Comparison of ENCODE assay signal across 9 mouse cellular contexts in the genomic region with DNA sequence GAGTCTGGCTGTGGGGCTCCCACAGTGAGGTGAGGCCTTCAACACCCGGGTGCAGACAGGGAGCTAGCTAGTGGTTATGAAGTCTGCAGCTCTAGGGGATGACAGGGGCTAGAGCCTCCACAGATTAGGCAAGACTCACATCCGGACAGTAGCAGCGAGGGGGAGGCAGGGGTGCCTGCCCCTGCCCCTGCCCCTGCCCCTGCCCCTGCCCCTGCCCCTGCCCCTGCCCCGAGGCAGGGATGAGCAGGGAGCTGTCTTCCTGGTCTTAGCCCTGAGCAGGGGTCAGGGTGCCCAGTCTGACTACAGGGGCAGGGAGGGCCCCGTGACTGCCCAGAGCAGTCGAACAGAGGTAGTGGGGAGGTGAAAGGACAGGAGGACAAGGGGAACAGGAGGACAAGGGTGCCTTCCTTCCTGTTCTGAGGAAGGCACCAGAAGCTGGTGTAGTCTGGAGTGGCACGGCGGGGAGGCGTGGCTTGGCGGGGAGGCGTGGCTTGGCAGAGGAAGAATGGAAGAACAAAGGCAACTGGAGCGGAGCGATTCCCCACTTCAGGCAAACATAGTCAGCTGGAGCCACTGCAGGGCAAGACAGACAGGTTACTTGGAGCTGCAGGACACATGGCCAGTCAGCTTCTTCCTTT. TPM values are rescaled to one million over a fixed set of nuclear protein-coding genes. Genes with fewer than 3 reads are reported as not detected.
DNase-seq lines count a peak whose midpoint lies in the region; ATAC-seq and TF ChIP-seq lines count a peak whose summit lies in the region.
"Had no signal": no experiment of that assay in that cellular context is flagged by ENCODE, and none has a peak within 500 bp of the region (broad histone marks: within the 10 kb centered on the region; RNA-seq: fewer than 3 reads in every experiment).

No protein-coding gene starts in this region.

- TF ChIP-seq CTCF in bone marrow macrophage, adult 2 months (IDR thresholded peaks at IDR 0.05; ENCODE audit: low read depth, low read length) = no peak
- TF ChIP-seq CTCF in intestine, postnatal 0 days (IDR thresholded peaks at IDR 0.05; ENCODE audit: low read depth) = no peak

- H3K36me3 ChIP-seq in intestine, postnatal 0 days (ENCODE audit: control insufficient read depth, insufficient read depth) = peaks cover 23% of the 10 kb centered on the region; the same call in 1 of the 2 replicates
- no peaks in the 10 kb centered on the region for H3K36me3 ChIP-seq in limb, embryonic 10.5 days

- H3K27ac ChIP-seq in bone marrow macrophage, adult 2 months (ENCODE audit: insufficient read depth, low read depth, low read length) = peak overlapping the region; percentile 73
- 0 out of 2 replicates have a peak overlapping the region, but pooled peaks have one; percentile 46 for H3K27ac ChIP-seq in intestine, postnatal 0 days (ENCODE audit: low read depth, low read length)
- peak overlapping the region; percentile 88 for H3K27ac ChIP-seq in limb, embryonic 10.5 days

- H3K4me3 ChIP-seq in bone marrow macrophage, adult 2 months (ENCODE audit: insufficient read depth, low read length) = peak overlapping the region; percentile 27; the same call in 1 of the 2 replicates
- H3K4me3 ChIP-seq in intestine, postnatal 0 days (ENCODE audit: low read depth, low read length) = no peak overlapping the region
- H3K4me3 ChIP-seq in limb, embryonic 10.5 days = peak overlapping the region; percentile 33

- no peaks in the 10 kb centered on the region for H3K27me3 ChIP-seq in intestine, postnatal 0 days (replicated peaks; ENCODE audit: control insufficient read depth, insufficient read depth, low read length)
- H3K27me3 ChIP-seq in limb, embryonic 10.5 days (ENCODE audit: low read depth, poor library complexity, severe bottlenecking) = no peaks in the 10 kb centered on the region

- H3K9me3 ChIP-seq in intestine, postnatal 0 days (ENCODE audit: control insufficient read depth) = no peaks in the 10 kb centered on the region
- no peaks in the 10 kb centered on the region for H3K9me3 ChIP-seq in limb, embryonic 10.5 days (replicated peaks)

- TF ChIP-seq POLR2A in bone marrow macrophage, adult 2 months (IDR thresholded peaks at IDR 0.05; ENCODE audit: borderline replicate concordance, low read depth, low read length) = no peak

- H3K4me1 ChIP-seq in bone marrow macrophage, adult 2 months (ENCODE audit: control insufficient read depth, insufficient read depth, low read length) = peaks cover 28% of the 10 kb centered on the region
- no peaks in the 10 kb centered on the region for H3K4me1 ChIP-seq in intestine, postnatal 0 days (replicated peaks; ENCODE audit: control insufficient read depth, insufficient read depth, low read length)
- H3K4me1 ChIP-seq in limb, embryonic 10.5 days = peaks cover 27% of the 10 kb centered on the region

- DNase-seq in Muller cell, postnatal 12 days (ENCODE audit: inconsistent ontology term) = peak; percentile 77
- DNase-seq in limb, embryonic 10.5 days (ENCODE audit: low spot score) = peak; percentile 83
- peak; percentile 61 for DNase-seq in mesoderm, embryonic 11.5 days (ENCODE audit: low read depth, low spot score)
- peak; percentile 25 for DNase-seq in right cerebral cortex, postnatal 25 days
- DNase-seq in yolk sac, embryonic 10.5 days (ENCODE audit: low spot score) = peak; percentile 53

- peak; percentile 88 for ATAC-seq in granulocyte monocyte progenitor cell, adult 5-6 weeks (replicated peaks; ENCODE audit: poor library complexity, severe bottlenecking)
- peak; percentile 64 for ATAC-seq in intestine, postnatal 0 days

- peak overlapping the region; percentile 27 for H3K4me2 ChIP-seq in intestine, postnatal 0 days (replicated peaks; ENCODE audit: low read depth)

- H3K9ac ChIP-seq in intestine, postnatal 0 days (ENCODE audit: low read depth, low read length) = no peak overlapping the region

- WGBS in intestine, postnatal 0 days = 9% methylated on average over 13 of the region's 13 CpGs
- 11% methylated on average over 13 of the region's 13 CpGs for WGBS in limb, embryonic 10.5 days

RNA-seq across cellular contexts. Expression of a gene that starts 3.0 kb away (rescaled TPM):
- not detected in 2 replicates for polyA plus RNA-seq in bone marrow macrophage, adult 2 months (2012; ENCODE audit: insufficient read depth, insufficient read length, missing spikeins)
- not detected in 2 replicates for total RNA-seq in granulocyte monocyte progenitor cell, adult 5-6 weeks (2014; fragmentation: Nextera tagmentation)
- not detected in 2 replicates for total RNA-seq in granulocyte monocyte progenitor cell, adult 5-6 weeks (2017)
- polyA plus RNA-seq in intestine, postnatal 0 days (2015; fragmentation: Nextera tagmentation; extraction: Ambion mirVana) = not detected in 2 replicates
- polyA plus RNA-seq in limb, embryonic 10.5 days (2016; fragmentation: Nextera tagmentation; extraction: Ambion mirVana) = not detected in 2 replicates
- polyA plus RNA-seq: frontal cortex, adult 2 months had no signal

RNA-seq across cellular contexts. Expression of a gene that starts 24.9 kb away (rescaled TPM):
- polyA plus RNA-seq in bone marrow macrophage, adult 2 months (2012; ENCODE audit: insufficient read depth, insufficient read length, missing spikeins) = 24.7 and 24.8 TPM in 2 replicates
- 122 and 129 TPM in 2 replicates for total RNA-seq in granulocyte monocyte progenitor cell, adult 5-6 weeks (2014; fragmentation: Nextera tagmentation)
- total RNA-seq in granulocyte monocyte progenitor cell, adult 5-6 weeks (2017) = 56.9 and 64.9 TPM in 2 replicates
- 23.5 and 23.9 TPM in 2 replicates for polyA plus RNA-seq in intestine, postnatal 0 days (2015; fragmentation: Nextera tagmentation; extraction: Ambion mirVana)
- polyA plus RNA-seq in limb, embryonic 10.5 days (2016; fragmentation: Nextera tagmentation; extraction: Ambion mirVana) = 125 and 130 TPM in 2 replicates

RNA-seq across cellular contexts. Expression of a gene that starts 26.8 kb away (rescaled TPM):
- polyA plus RNA-seq in bone marrow macrophage, adult 2 months (2012; ENCODE audit: insufficient read depth, insufficient read length, missing spikeins) = 32.7 and 38.3 TPM in 2 replicates
- 35.2 and 38.6 TPM in 2 replicates for total RNA-seq in granulocyte monocyte progenitor cell, adult 5-6 weeks (2014; fragmentation: Nextera tagmentation)
- 32.2 and 37.7 TPM in 2 replicates for total RNA-seq in granulocyte monocyte progenitor cell, adult 5-6 weeks (2017)
- polyA plus RNA-seq in intestine, postnatal 0 days (2015; fragmentation: Nextera tagmentation; extraction: Ambion mirVana) = 17.0 and 17.8 TPM in 2 replicates
- 2.0 and 2.4 TPM in 2 replicates for polyA plus RNA-seq in limb, embryonic 10.5 days (2016; fragmentation: Nextera tagmentation; extraction: Ambion mirVana)

RNA-seq across cellular contexts. Expression of a gene that starts 57.4 kb away (rescaled TPM):
- polyA plus RNA-seq in bone marrow macrophage, adult 2 months (2012; ENCODE audit: insufficient read depth, insufficient read length, missing spikeins) = 31.1 and 33.7 TPM in 2 replicates
- 33.6 and 46.5 TPM in 2 replicates for total RNA-seq in granulocyte monocyte progenitor cell, adult 5-6 weeks (2014; fragmentation: Nextera tagmentation)
- total RNA-seq in granulocyte monocyte progenitor cell, adult 5-6 weeks (2017) = 3.8 and 8.2 TPM in 2 replicates
- polyA plus RNA-seq in intestine, postnatal 0 days (2015; fragmentation: Nextera tagmentation; extraction: Ambion mirVana) = 17.7 and 21.3 TPM in 2 replicates
- 36.9 and 38.6 TPM in 2 replicates for polyA plus RNA-seq in limb, embryonic 10.5 days (2016; fragmentation: Nextera tagmentation; extraction: Ambion mirVana)

Comparison
In these comparisons a context has a peak if more than half of its experiments do, and no peak if none do; other contexts are left out.
1. DNase-seq: peak in every context shown above with its lines; median percentile 83 in limb, embryonic 10.5 days; 77 in Muller cell, postnatal 12 days; 61 in mesoderm, embryonic 11.5 days; 53 in yolk sac, embryonic 10.5 days; 25 in right cerebral cortex, postnatal 25 days.